Mouse (Mus musculus) G1E-ER4 (cell line): ENCODE data around the gene Lingo1. TPM values are rescaled to one million over a fixed set of nuclear protein-coding genes. Genes with fewer than 3 reads are reported as not detected.

Experiments
- GATA1 ChIP-seq: IDR thresholded peaks from one replicate; pipeline ENCODE4 v1.8.0; 2012; ENCODE audit warnings: low read length, inconsistent platforms
- polyA plus RNA-seq: library from polyadenylated mRNA; stranded (reverse); fragments of >175 nt; gene quantifications from 2 replicates; pipeline ENCODE4 v1.2.3, GENCODE M21; 2012

The Lingo1 gene
- not detected in 2 replicates for polyA plus RNA-seq

DNA sequence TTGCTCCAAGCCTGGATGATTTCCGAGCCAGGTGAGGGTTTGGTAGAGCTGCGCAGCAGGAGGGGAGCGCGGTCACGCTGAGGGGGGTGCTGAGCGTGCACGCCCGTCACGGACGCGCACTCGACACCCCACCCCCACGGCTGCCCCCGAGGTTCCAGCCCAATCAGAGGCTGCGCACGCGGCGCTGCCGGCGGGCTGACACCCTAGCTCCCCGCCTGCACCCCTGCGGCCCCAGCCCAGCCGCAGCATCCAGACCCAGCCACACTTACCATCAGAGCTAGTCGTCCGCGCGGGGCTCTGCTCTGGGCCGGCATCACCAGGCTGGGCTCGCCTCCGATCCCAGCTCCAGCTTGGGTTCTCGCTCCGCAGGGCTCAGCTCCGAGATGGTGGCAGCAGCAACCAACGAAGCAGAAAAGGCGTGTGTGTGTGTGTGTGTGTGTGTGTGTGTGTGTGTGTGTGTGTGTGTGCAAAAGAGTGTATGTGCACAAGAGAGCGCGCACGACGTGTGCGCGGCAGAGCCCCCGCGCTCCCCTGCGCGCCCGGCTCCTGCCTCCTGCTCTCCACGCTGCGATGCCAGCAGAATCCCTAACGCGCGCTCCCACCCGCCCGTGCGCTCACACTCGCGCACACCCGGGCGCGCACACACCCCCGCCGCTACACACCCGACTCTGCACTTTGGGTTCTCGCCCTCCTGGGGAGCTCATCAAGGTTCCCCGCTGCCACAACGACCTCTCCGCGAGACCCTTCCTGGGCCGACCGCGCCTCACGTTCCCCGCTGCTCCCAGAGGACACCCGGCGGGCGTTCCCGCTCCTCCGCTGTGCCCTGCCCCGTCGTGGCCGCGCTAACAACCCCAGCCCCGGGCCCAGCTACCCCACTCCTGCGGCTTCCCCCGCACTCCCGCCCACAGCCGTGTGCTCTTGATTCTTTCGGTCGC is at the start of gene Lingo1:
Gene Lingo1, minus strand, starts transcription at position 748 of the 935 bp plus-strand sequence.
- no peak for TF ChIP-seq GATA1

GRCm38 (mm10) chr9:56844644-56845043 is 48.4 kb upstream of the Lingo1 start:
- TF ChIP-seq GATA1 = no peak

DNA sequence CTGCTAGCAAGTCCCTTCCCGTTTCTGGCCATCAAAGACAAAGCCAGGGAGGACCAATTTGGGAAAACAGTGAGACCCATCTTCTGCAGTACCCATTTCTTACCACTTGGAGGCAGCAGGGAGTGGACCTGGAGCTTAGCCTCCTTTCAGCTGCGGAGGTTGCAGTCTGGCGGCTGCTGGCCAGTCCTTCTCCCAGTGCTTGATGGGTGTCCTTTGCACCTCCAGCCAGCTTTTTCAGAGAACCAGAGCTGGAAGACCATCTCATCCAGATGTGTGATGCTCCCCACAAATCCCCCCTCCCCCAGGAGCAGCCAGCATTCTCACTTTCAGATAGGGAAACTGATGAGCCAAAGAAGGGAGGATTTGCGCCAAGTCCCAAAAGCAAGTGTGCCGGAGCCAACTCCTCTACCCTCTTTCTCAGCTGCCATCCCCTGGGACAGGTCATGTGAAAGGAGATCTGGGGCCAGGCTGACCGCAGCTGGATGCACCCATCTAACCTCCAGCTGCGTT is 47.5 kb upstream of the Lingo1 start:
- TF ChIP-seq GATA1 = no peak

DNA sequence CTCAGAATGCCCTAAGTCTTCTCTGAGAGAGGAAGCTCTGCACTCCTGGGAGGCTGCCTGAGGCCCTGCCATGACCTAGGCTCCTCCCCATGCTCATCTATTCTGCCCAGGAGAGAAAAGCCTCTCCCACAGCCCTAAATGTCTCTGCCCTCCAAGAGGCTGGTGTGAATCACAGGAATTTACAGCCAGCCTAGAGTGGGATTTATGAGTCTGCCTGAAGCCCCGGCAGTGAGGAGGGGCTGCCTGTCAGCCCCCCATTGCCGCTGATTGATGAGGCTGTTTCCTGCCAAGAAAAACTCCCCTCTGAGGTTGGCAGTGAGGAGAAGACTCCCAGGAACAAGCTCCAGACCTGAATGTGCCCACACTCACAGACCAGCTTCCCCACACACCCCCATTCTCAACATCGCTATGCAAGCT is 46.0 kb upstream of the Lingo1 start:
- no peak for TF ChIP-seq GATA1

DNA sequence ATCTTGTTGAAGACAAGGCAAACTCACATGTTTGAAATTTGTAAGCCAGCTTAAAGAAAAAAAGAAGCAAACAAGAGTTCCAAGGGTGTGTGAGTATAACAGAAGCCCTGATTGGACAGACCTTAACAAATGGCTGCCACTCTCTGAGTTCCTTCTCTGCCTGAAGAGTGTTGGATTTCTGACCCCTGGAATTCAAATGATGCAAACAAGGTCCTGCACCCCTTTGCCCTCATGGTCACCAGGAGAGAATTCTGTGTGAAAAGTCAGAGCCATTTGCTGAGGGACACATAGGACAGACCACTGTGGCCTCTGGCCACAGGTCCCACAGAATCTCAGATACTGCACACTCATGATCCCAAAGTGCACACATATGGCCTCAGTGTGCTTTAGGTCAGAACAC is 45.6 kb upstream of the Lingo1 start:
- TF ChIP-seq GATA1 = no peak

GRCm38 (mm10) chr9:56840721-56841120 is 44.5 kb upstream of the Lingo1 start:
- TF ChIP-seq GATA1 = no peak

- no peak for TF ChIP-seq GATA1
Measured at GRCm38 (mm10) chr9:56835152-56835551, 38.9 kb upstream of the Lingo1 start.

DNA sequence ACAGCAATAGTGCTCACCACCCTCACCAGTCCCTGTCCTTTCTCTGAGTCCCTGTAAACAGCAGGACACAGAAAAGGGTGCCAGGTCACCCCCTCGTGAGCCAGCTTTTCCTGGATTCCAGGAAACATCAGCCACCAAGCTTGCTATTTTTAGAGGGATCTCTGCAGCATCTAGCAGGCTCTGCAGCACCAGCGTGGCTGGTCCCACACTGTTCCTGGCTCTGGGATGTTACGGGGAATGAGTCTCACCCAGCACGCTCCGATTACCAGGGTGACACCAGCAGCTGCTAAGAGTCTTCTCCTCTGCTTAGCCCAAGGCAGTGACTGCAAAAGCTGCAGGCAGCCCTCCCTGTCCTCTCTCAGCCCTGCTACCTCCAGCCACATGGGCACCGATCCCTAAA is 36.6 kb upstream of the Lingo1 start:
- no peak for TF ChIP-seq GATA1

- no peak for TF ChIP-seq GATA1
Measured at GRCm38 (mm10) chr9:56831904-56832303, 35.6 kb upstream of the Lingo1 start.

DNA sequence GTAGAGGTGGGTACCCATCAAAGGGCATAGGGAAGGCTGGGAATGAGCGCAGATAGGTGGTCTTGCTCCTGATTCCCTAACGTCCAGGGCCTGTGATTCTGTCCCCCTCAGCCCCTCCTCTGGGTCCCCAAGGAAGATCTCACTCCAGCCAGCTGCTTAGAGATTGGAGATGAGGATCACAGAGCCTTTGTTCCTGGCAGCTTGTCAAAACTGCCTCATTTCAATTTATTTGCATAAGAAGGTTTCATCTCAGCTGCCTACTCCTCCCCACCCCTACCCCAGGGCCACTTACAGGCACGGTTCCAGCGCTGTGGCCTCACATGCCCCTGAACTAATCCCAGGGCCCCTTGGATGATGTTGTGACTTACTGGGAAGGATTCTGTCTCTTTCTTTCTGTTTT is 33.9 kb upstream of the Lingo1 start:
- TF ChIP-seq GATA1 = no peak

- no peak for TF ChIP-seq GATA1
Measured at GRCm38 (mm10) chr9:56828841-56829240, 32.6 kb upstream of the Lingo1 start.

GRCm38 (mm10) chr9:56828146-56828545 is 31.9 kb upstream of the Lingo1 start:
- no peak for TF ChIP-seq GATA1

DNA sequence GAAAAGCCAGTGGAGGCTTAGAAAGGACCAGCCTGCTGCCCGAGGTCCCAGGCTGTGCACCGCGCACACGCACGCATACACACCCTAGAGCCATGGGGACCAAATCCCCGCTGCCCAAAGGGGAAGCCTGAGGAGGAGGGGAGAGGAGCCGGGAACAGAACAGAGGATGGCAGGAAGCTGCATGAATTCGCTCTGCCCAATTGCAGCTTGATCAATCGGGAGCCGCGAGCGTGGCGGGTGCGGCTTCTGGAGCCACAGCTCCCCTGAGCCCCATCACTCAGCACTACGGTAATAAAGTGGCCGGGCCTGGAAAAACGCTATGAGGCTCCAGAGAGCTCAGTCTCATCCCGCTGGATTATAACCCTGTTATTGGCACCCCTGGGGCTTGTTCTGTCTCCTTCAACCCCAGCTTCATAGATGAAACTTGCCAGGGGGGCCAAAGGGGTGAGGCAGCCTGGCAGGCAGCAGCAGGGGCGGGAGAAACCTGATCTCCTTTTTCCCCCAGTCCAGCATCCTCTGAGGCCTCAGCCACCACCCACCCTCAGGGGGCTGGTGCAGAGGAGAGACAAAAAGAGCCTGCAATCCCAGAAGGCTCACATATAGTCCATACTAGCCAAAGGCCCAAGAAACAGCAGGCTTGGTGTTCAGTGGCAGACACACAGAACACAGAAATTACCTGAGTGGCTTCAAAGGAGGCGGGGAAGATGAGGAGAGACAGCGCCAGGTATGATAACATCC is 29.4 kb upstream of the Lingo1 start:
- no peak for TF ChIP-seq GATA1

DNA sequence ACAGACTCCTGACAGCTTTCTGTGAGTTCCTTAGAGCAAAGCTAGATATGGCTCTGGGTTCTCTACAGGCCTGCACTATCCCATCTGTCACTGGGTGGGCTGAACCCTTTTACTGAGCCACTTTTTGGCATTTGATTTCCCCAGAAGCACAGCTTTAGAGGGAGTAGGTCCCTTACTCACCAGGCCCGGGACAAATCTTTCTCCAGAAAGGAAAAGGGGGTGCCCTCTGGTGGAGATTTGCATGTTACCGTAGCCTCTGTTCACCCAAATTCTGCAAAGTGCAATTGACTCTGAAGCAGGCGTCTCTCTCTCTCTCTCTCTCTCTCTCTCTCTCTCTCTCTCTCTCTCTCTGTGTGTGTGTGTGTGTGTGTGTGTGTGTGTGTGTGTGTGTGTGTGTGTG is 28.6 kb upstream of the Lingo1 start:
- no peak for TF ChIP-seq GATA1

DNA sequence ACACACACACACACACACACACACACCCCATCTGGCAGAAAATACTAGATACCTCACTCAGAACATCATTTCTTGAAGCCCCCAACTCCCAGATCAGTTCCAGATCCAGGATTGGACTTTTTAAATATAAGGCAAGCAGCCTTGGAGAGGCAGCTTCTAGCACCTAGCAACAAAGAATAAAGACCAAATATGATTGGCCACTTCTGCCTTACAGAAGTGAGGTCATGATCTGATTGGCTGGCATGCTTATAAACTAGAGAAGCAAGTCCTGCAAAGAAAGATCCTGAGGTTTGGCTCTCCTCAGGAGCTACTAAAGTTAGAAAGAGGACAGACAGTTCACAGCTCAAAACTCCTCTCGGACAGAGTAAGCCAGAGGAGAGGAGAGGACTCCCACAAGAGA is 14.6 kb upstream of the Lingo1 start:
- TF ChIP-seq GATA1 = no peak

GRCm38 (mm10) chr9:56807990-56808389 is 11.7 kb upstream of the Lingo1 start:
- TF ChIP-seq GATA1 = no peak
